12 mouse cellular contexts compared by ENCODE assay signal in genomic region chr5:25058417-25058816, GRCm38 (mm10). TPM values are rescaled to one million over a fixed set of nuclear protein-coding genes. Genes with fewer than 3 reads are reported as not detected.
DNase-seq lines count a peak whose midpoint lies in the region; ATAC-seq lines count a peak whose summit lies in the region.
"Had no signal": no experiment of that assay in that cellular context is flagged by ENCODE, and none has a peak within 500 bp of the region (broad histone marks: within the 10 kb centered on the region; RNA-seq: fewer than 3 reads in every experiment).

No protein-coding gene starts in this region.

- no peak overlapping the region for H3K4me2 ChIP-seq in lung, embryonic 16.5 days (ENCODE audit: low read depth, low read length)

- H3K4me3 ChIP-seq in heart, embryonic 10.5 days = no peak overlapping the region
- no peak overlapping the region for H3K4me3 ChIP-seq in lung, embryonic 16.5 days (ENCODE audit: low read length)
- H3K4me3 ChIP-seq: erythroblast, embryonic 14.5 days had no signal

- H3K36me3 ChIP-seq in heart, embryonic 10.5 days = no peaks in the 10 kb centered on the region
- no peaks in the 10 kb centered on the region for H3K36me3 ChIP-seq in lung, embryonic 16.5 days (ENCODE audit: control insufficient read depth, insufficient read depth, low read length)

- H3K9me3 ChIP-seq in heart, embryonic 10.5 days = no peaks in the 10 kb centered on the region
- H3K9me3 ChIP-seq in lung, embryonic 16.5 days (ENCODE audit: control insufficient read depth, low read length) = no peaks in the 10 kb centered on the region

- DNase-seq in heart, adult 11 months = peak; percentile 97
- DNase-seq in heart, embryonic 10.5 days (ENCODE audit: low spot score) = no peak
- peak; percentile 26 for DNase-seq in NIH3T3 (ENCODE audit: low read depth)
- peak; percentile 59 for DNase-seq in gastrocnemius, postnatal 25 days
- DNase-seq in right cerebral cortex, postnatal 36 days (ENCODE audit: low spot score in 2 of 2) = no peak
- no peak for DNase-seq in adrenal gland, adult 2 months
- DNase-seq in urinary bladder, postnatal 10 days (ENCODE audit: low spot score) = no peak
- DNase-seq: liver had no signal

- peaks cover 67% of the 10 kb centered on the region for H3K4me1 ChIP-seq in heart, embryonic 10.5 days
- H3K4me1 ChIP-seq in lung, embryonic 16.5 days (replicated peaks; ENCODE audit: control insufficient read depth, insufficient read depth, low read length) = peaks cover 27% of the 10 kb centered on the region

- peaks cover 35% of the 10 kb centered on the region for H3K27me3 ChIP-seq in heart, embryonic 10.5 days (ENCODE audit: insufficient read depth, poor library complexity, severe bottlenecking)
- no peaks in the 10 kb centered on the region for H3K27me3 ChIP-seq in lung, embryonic 16.5 days (ENCODE audit: control insufficient read depth, insufficient read depth, low read depth, low read length)

- 38% methylated on average over 7 of the region's 7 CpGs for WGBS in heart, embryonic 10.5 days
- WGBS in lung, embryonic 16.5 days = 34% methylated on average over 7 of the region's 7 CpGs

- H3K9ac ChIP-seq in lung, embryonic 16.5 days (ENCODE audit: low read length) = no peak overlapping the region

- ATAC-seq in lung, embryonic 16.5 days (ENCODE audit: low read depth) = peak; percentile 77
- ATAC-seq: CD4-positive, CD25-positive, alpha-beta regulatory T cell, adult 4 months had no signal

- no peak overlapping the region for H3K27ac ChIP-seq in heart, embryonic 10.5 days
- no peak overlapping the region for H3K27ac ChIP-seq in lung, embryonic 16.5 days (ENCODE audit: low read length)
- H3K27ac ChIP-seq: kidney, postnatal 0 days had no signal

RNA-seq across cellular contexts. Expression of gene Prkag2, which starts 42.0 kb away (rescaled TPM):
- polyA plus RNA-seq in heart, embryonic 10.5 days (2016; fragmentation: Nextera tagmentation; extraction: Ambion mirVana) = 65.1 and 100 TPM in 2 replicates
- total RNA-seq in gastrocnemius, postnatal 25 days (2021) = 10 to 100 TPM in 1 of 2 experiments, 1 to 10 TPM in 1; 9.4 to 20.5 TPM
- 25.5 and 28.0 TPM in 2 replicates for polyA plus RNA-seq in lung, embryonic 16.5 days (2015; fragmentation: Nextera tagmentation; extraction: Ambion mirVana)
- 10 to 100 TPM; 36.0 to 48.0 TPM for total RNA-seq in adrenal gland, adult 2 months (2021)
- polyA plus RNA-seq in adrenal gland, adult 2 months (2012; rRNA removed) = 10.0 and 10.6 TPM in 2 replicates

Comparison
In these comparisons a context has a peak if more than half of its experiments do, and no peak if none do; other contexts are left out.
1. DNase-seq: peak in heart, adult 11 months (single experiment), NIH3T3 (single experiment) and gastrocnemius, postnatal 25 days (single experiment); none in heart, embryonic 10.5 days (single experiment), right cerebral cortex, postnatal 36 days (0 of 2), adrenal gland, adult 2 months (single experiment) and urinary bladder, postnatal 10 days (single experiment).